Mouse (Mus musculus): ENCODE data around the gene Fxyd1.

The Fxyd1 gene

DNA sequence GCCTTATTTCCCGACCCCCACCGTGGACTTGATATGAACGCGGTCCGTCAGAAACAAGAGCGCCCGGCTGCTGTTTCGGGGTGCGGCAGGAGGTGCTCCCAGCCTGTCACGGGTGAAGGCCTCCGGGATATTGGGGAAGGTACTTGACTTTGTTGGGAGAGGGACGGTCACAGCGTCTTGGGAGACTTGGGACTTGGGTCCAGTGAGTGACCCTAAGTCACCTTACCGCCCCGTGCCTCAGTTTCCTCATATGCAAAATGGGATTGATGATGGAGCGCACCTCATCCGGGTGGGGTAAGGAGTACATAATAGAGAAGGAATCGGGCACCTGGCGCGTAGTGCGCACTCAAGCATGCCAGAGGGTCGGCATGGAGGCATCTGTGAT, 4.8 kb downstream of the Fxyd1 start:
- DNase-seq (ENCODE audit: low spot score): no peak

DNA sequence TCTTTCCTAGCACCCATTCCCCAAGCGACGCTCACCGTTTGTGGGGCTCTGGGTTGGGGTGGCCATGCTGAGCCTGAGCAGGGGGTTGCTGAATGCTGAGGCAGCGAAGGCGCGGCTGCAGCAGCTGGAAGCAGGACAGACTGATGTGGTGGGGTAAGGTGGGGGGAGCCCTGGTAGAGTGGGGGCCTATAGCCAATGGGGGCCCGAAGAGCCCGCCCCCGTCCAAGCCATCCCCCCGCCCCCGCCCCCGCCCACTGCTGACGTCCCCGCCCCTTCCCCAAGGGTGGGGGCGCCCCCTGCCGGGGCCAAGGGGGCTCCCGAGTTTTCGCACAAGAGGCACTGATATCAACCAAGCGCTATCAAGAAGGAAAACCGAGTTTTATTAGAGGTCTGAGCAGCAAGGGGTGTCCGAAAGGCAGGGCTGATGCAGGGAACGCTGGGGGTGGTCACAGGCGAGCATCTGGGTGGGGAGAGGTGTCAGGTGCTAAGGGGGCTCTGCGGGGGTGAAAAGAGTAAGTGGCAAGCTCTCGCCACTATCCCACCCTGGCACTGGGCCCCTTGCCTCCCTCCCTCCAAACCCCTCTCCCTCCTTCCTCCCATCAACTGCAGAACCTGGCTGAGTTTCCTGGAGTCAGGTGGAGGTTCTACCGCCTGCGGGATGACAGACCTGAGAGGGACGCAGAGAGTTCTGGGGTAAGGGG, 5.5 kb downstream of the Fxyd1 start, which contains the start of gene Fxyd7:
TSS of gene Fxyd7 (minus strand) at position 147 of the 701 bp plus-strand sequence.
- no peak for DNase-seq (ENCODE audit: low spot score)

- no peak for DNase-seq (ENCODE audit: low spot score)
These were observed 6.1 kb downstream of the Fxyd1 start for GRCm38 (mm10) chr7:31050921-31051320.

GRCm38 (mm10) chr7:31050487-31050886, 6.5 kb downstream of the Fxyd1 start:
- no peak for DNase-seq (ENCODE audit: low spot score)

- no peak for DNase-seq (ENCODE audit: low spot score)
These were observed 7.1 kb downstream of the Fxyd1 start for GRCm38 (mm10) chr7:31049846-31050281.

DNA sequence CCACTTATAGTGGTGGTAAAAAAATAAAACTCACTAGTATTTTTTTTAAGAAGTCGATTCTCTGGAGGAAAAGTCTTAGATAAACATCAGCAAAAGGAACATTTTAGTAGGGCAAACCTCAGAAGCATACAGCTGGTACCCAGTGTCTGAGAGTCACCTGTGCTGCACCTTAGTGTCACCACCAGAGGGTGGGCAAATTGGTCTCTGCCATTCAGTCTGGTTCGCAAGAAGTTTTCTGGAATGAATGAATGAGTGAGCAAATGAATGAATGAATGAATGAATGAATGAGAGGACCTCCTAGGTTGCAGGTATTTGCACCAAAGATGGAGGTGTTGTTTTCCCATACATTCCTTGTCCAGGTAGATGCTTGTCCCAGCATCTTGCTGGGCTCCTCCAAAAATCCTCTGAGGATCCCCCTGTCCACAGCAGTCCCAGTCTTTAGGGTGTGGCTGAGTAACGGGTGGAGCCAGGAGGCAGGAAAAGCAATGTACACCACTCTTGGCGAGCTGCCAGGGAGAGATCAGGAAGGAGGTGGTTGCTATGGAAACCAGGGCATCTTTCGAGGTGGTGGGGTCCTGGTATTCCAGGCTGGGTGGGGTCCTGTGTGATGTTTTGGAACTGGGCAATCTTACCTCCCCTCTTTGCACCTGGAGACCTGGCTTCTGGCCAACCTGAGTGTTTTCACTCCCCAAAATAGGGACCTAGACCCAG, 7.7 kb downstream of the Fxyd1 start:
- no peak for DNase-seq (ENCODE audit: low spot score)

GRCm38 (mm10) chr7:31042431-31042910, 14.5 kb downstream of the Fxyd1 start, which contains the start of gene Fxyd5:
Gene Fxyd5, minus strand, starts transcription at chr7:31042481.
- DNase-seq (ENCODE audit: low spot score): no peak

DNA sequence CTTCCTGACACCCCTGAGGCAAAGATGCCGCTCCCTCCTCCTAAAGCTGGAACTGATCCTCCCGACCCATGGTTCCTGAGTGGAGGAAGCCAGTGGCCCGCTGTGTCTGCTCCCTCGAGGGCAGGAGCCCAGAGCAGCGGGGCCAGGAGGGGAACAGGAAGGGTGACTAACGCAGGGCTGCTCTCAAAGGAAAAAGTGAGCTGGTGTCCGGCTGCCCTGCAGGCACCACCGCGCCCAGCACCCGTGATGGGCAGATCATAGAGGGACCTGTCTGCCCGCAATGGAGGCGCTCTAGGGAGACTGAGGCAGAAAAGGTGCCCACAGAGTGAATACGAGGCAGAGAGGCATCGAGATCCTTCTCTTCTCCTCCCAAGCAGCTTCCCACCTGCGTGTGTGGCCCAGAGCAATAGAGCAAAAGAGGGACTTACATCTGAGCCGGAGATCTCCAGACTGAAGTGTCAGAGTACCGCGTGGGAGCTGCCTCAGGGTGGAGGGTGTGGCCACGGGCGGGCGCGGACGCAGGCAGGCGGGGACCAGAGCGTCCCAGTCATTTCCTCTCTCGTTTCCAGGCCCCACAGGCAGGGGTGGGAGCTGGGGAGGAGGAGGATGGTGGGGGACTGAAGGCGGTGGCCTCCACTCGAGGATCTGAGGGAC, 15.2 kb downstream of the Fxyd1 start:
- DNase-seq (ENCODE audit: low spot score): no peak

- no peak for DNase-seq (ENCODE audit: low spot score)
These were observed 16.0 kb downstream of the Fxyd1 start for GRCm38 (mm10) chr7:31041023-31041407.

DNA sequence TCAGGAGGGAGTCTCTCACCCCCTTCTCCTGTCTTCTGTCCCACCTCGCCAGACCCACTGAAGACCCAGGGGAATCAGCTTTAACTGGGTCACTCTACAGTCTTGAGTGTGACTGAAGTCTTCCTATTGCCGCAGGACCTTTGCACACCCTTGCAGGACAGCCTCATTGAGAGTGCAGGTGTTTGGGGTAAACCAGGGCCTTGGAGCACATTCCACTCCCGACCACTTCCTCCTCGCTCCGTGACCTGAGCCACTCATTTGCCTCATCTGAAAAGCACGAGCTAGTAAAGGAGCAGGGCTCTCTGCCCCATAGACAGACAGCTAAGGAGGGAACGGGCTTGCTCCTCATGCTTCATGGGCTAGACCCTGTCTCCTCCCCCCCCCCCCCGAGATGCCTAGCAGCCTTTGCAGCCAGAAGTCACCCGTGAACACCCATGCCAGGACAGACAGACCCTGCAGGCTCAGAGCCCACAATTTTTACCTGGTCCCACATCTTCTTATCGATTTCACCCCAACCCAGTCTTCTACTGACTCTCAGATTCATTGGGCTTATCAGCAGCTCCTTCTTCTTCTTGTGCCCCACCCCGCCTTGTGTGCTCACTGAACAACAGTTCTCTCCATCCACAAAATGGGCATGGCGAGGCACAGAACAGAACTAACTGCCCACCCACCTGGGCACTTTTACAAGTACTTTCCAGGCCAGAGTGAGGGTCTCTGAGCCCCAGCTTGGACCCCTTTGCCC, 16.5 kb downstream of the Fxyd1 start:
- DNase-seq (ENCODE audit: low spot score): no peak

GRCm38 (mm10) chr7:31039011-31039410, 18.0 kb downstream of the Fxyd1 start:
- no peak for DNase-seq (ENCODE audit: low spot score)

DNA sequence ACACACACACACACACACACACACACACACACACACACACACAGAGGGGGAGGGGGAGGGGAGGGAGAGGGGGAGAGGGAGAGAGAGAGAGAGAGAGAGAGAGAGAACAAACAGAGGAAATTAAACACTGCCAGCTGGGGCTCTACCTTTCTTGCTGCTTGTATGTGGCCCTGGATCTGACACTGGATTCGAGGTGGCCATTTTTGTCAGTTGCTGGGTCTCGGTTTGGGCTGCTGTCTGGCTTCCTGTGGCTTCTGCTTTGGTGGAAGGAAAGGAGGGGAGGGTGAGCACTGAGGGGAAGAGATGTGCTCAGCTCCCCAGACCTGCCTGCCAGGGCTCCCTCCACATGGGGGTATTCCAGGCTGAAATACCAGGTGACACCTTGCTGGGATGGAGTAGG, 19.3 kb downstream of the Fxyd1 start:
- DNase-seq (ENCODE audit: low spot score): no peak

GRCm38 (mm10) chr7:31036917-31037316, 20.1 kb downstream of the Fxyd1 start:
- DNase-seq (ENCODE audit: low spot score): no peak

DNA sequence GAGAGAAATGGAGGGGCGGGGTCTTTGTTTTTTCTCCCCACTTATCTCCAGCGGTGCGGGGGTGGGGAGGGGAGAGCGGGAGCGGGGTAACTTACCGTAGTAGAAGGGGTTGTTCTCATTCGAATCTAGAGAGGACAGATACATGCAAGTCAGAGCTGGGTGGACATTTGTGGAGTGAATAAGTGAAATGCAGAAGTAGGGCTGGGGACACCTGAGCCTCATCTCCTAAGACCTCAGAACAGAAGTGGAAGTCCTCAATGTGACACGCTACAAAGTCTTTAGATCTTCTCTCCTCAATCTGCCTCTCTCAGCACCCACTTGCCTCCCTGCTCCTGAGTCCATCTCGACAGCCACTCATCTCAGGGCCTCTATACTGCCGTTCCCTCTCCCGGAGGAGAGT, 21.7 kb downstream of the Fxyd1 start:
- no peak for DNase-seq (ENCODE audit: low spot score)

DNA sequence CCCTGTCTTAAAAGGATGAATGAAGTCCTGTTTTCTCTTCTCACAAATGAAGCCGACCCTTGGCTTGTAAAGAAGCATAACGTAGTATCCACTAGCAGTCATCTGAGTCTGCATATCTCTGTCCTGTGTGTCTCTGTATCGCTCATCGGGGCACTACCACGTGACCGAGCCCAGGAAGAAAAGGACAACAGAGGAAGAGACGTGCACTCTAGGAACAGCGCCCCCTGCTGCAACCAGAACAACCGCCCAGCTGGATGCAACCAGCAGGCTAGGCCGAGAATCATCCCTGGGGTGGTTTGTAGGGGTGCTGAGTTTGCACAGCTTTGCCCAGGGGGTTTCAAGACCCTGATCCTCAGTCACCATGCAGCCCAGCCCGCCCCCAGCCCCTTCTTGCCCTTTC, 22.2 kb downstream of the Fxyd1 start:
- DNase-seq (ENCODE audit: low spot score): no peak

DNA sequence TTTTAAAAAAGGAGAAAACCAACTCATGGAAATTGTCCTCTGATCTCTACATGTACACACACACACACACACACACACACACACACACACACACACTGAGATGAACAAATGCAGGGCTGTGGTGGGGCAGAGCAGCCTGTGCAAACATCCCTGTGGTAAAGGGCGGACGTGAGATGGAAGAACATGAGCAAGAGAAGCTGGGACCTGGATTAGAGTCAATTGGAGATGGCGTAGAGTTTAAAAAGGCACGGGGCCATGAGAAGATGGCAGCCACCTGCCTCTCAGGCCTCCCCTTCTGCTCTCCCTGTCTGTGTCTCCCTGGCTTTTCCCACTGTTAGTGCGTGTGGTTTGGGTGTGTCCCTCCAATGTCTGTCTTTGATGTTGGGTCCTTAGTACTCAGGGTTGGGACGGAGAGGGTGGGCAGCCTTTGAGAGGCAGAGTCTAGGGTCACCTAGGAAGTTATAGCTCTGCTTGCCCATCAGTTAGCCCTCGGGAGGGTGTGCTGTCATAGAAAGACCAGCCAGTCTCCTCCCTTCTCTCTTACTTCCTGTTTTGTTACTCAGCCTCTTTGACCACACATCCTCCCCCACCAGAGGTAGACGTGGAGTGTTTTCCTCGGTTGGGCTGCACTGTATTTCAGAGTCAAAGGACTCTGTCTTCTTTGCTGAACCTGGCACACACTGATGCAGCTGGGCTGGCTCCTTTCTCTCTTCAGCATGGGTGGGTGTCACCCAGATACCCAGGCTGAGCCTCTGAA, 23.4 kb downstream of the Fxyd1 start:
- DNase-seq (ENCODE audit: low spot score): no peak

GRCm38 (mm10) chr7:31031731-31032130, 25.3 kb downstream of the Fxyd1 start:
- no peak for DNase-seq (ENCODE audit: low spot score)

DNA sequence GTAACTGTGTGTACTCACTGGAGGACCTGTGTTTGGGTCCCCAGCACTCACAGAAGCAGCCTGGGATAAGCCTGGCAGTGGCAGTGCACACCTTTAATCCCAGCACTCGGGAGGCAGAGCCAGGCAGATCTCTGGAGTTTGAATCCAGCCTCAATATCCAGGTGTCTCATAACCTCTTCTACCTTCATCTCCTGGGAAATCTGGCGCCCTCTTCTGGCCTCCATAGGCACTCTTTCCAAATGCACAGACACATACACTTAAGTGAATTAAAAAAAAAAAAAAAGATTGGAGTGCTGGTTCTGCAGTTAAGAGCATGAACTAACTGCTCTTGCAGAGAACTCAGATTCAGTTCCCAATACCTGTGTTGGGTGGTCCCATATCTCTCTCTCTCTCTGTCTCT, 26.3 kb downstream of the Fxyd1 start:
- DNase-seq (ENCODE audit: low spot score): no peak

GRCm38 (mm10) chr7:31028609-31029008, 28.4 kb downstream of the Fxyd1 start:
- DNase-seq (ENCODE audit: low spot score): no peak

- DNase-seq (ENCODE audit: low spot score): peak; percentile 15
These were observed 39.7 kb downstream of the Fxyd1 start for GRCm38 (mm10) chr7:31017104-31017901.

DNA sequence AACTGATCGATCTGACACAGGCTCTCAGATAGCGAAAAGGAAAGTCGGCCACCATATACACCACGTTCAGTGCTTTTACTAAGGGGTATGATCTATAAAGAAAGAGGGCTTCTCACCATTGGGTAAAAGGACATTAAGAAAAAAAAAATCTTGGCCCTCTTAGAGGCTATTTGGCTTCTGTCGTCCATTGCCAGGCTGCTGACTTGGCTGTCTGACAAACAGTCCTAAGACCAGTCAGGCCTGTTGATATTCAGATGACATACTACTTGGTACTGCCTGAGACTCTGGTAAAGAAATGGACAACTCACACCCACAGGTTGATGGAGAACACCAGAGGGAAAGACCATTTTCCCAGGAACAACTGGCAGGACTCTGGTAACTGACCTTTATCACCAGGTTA, 44.0 kb downstream of the Fxyd1 start:
- DNase-seq (ENCODE audit: low spot score): no peak
